Mouse (Mus musculus) lung, postnatal 10 days (tissue): Measurements from ENCODE around the gene Pigb.
"Not testable (repeated sequence)": the region's sequence is repeated elsewhere in the genome, so short reads cannot be mapped to it uniquely, and the experiment has no call there.

Experiments used
- DNase-seq: peaks from one replicate; pipeline ENCODE4 v3.0.0; 2021

The Pigb gene

DNA sequence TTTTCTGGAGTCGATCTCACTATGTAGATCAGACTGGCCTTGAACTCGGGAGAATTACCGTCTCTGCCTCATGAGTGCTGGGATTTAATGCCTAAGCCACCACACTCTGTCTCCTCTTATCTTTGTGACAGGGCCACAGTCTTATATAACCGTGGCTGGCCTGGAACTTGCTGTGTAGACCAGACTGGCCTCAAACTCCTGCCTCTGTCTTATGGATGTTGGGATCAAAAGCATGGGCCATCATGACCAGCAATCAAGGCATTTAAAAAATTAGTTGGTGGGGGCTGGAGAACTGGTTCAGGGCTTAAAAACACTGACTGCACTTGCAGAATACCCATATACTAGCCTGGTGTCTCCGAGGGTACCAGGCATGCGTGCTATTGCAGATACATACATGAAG lies at the start of gene Pigb:
Gene Pigb (minus strand): TSS at position 299 of the 400 bp plus-strand sequence.
- DNase-seq = no peak

DNA sequence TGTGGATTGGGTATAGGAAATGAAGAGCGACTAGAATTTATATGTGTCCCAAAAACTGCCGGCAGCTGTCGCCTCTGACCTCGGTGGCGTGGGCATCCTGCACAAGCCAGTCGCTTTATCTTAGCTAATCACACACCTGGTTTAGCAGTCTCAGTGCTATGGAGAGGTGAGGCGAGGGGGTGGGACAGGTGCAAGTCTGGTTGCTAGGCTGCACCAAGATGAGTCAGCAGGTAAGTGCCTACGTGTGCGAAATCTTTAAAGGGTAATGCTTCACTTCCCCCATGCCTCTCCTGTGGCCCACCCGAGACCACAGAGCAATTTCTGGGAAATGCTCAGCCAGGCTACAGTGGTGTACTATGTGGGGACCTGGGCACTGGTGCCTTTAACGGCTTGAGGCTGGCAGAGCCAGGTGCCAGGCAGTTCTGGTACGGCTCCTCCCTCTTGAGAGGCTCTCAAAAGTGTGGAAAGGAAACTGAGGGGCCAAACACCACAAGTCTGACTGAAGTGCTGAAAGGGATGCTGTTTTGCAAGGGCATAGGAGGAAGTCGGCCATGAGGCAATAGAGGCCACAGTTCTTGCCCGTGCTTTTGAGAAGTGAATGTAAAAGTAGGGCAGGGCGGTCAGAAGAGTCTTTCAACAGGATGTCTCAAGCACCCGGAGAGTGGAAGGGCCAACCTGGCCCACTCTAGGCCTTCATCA lies 49.2 kb upstream of the Pigb start:
- peak; percentile 69 for DNase-seq

DNA sequence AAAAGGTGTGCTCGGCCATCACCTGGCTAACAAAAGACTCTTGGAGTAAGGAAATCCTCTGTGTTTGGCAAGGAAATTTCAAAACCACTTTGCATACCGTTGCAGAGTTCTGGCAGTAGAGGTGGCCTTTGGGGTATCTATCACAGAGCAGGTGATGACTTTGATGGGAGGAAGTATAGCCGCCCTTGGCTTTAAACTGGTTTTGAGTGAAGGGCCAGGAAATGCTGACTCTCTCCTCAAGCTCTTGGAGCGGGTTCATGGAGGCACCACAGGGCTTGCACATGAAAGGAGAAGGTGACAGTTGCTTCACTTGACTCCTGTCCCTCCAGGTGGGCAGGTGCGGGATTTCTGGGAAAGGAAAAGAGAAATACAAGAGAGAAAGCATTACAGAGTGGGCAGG lies 47.4 kb upstream of the Pigb start:
- DNase-seq = no peak

DNA sequence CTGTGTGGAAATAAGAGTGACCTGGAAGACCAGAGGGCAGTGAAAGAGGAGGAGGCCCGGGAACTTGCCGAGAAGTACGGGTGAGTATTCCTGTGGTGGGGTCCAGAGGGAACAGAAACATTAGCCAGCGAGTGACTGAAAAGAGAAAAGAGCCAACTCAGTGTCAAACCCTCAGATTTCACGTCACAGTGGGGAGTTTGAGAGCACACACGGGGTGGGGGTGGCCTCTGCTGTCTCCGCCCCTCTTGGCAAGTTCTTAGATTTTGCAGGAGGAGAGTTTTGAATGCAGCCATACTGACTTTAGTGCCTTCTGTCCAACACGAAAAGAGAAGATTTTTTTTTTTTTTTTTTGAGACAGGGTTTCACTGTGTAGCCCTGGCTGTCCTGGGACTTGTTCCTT lies 46.9 kb upstream of the Pigb start:
- DNase-seq = peak; percentile 65

DNA sequence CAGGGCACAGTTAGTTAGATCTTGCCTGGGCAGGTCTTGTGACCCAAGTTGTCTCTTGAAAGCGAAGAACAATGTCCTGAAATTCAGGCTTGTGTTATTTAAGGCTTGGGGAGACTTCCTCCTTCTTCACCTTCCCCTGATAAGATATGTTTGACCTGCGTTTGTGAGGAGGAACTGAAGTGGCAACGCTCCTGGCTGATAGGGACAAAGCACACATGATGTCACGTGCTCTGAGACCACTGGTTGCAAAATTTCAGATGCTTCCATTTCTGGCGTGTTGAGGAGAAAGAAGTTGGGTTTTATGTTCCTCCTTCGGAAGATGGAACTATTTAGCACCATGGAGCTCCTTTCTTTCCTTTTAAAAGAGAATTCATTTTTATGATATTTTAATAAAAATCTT lies 45.7 kb upstream of the Pigb start:
- DNase-seq = no peak

DNA sequence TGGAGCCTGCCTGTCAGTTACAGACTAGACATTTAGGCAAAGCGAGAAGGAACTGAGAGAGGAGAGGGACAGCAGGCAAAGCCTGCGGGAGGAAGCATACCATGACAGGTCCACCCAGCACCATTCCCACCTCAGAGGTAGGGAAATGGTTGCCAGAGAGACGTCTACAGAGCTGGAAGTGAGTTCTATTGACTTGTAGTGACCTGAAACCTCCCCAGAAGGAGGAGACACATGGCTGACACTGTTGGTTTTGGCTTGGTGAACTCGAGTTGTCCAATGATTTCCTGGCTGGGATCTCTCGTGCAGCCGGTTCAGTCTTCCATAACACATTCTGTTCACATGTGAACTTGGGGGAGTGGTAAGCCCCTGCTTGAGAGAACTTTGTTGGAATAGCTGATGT lies 43.8 kb upstream of the Pigb start:
- DNase-seq = no peak

DNA sequence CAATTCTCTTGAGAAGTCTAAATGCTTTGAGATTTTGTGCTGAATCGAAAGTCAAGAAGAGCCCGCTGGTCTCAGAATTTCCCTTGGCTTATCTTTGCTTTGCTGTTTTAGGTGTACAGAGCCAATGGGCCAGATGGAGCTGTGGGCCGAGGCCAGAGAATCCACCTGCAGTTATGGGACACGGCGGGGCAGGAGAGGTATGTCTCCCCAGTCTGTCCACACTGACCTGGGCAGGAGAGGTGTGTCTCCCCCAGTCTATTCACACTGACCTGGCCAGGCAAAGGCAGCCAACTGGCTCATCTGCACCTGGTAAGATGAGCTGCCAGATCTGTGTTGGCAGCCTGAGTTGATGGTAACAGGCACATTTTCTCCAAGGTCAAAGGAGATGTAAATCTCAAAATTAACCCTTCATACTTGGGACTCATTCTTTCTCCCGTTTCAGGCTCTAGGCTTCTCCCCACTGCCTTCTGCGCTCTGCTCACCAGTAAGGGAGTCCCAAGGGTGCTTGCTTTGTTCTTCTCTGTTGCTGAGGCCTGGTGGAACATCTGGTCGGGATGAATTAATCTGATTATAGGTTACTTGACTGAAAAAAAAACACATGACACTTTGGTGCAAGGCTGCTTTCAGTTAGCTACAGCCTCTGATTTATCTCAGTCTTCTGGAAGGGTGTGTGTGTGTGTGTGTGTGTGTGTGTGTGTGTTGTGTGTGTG lies 42.3 kb upstream of the Pigb start:
- no peak for DNase-seq

DNA sequence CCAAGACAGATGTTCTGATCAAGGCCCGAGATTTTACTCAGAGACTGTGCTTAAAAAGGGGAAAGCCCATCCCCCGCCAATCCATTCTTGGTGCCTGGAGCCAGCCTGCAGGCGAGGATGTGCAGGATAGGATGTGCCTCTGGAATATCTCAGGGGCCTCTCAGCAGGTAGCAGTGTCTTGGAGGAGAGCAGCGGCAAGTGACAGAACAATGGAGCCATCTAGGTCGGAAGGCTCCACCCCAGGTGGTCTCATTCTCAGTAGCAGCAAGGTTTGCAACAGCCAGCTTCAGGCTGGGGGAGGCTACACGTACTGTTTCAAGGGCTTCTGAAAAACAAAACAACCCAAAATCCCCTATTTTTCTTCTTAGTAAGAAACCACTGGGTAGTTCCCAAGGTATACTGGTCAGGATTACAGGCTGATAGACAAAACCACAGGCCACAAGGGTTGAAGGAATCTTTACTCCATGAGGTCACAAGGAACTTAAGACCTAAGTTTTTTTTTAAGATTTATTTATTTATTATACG lies 39.7 kb upstream of the Pigb start:
- DNase-seq = no peak

DNA sequence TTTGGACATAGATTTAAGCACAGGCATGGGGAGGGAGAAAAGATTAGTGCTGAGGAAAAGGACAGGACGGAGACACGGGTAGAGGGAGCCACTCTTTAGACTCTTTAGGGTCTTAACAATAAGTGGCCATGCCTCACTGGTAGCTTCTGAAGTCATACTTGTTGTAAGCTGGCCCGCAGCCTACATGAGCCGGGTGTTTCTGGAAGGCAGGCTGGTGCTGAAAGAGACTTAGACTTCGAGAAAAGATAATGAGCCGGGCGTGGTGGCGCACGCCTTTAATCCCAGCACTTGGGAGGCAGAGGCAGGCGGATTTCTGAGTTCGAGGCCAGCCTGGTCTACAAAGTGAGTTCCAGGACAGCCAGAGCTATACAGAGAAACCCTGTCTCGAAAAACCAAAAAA lies 39.2 kb upstream of the Pigb start:
- DNase-seq = not testable (repeated sequence)

DNA sequence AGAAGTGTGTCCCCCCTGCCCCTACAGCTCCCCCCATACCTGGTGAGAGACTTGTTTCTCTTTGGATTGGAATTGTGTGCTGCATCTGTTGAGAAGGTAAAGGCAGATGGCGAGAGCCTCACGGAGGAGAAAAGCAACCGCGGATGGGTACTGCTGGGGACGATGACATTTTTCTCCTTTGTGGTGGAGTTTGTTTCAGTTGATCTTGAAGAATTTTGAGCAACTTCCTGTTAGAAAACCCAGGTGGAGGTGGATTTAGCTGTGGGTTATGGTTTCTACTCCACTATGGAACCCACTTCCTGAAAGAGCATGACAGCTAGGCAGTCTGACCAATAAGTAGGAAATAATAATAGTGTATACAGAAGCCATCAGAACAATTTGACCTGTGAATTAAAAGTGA lies 33.0 kb upstream of the Pigb start:
- no peak for DNase-seq

DNA sequence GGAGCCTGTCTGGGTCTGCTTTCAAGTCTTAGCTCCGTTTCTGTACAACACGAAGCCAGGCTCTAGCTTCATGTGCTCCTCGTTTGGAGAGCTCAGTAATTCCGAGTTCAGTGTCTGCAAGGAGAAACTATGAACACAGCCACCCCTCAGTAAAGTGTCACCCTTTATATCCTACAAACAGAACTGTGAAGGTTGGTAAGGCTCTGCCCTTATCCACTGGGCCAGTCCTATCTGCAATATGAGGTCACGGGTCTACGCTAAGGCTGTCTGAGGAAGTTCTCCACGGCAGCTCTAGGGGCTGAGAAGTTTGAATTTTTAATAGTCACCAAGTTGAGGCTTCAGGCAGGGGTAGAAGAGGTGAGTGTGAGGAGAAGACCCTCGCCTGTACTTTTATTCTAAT lies 32.2 kb upstream of the Pigb start:
- DNase-seq = no peak

DNA sequence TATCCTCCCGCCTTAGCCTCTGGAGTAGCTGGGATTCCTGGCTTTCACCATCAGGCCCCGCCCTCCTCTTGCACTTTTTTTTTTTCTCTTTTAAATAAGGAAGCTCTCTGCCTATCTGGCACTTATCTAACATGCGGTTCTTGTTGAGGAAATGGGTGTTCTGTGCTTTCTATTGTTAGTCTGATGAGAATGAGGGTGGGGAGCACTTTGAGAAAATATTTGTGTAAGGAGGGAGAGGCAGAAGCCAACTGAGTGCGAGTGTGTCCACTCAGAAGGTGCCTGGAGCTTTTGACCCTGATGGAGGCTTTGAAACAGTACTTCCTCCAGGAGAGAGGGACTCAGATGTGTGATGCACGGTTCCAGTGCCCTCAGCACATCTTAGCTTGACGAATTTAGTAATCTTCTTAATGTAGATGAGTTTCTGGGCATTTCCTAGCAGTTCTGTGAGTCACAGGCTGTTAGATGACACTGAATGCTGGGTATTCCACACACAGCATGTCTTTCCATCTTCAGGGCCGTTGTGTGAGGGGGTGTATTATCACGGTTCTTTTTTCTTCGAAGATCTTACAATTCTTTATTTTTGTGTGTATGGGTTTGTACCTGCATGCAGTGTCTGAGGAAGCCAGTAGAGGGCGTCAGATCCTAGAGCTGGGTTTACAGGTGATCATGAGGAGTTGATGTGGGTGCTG lies 30.9 kb upstream of the Pigb start:
- peak; percentile 70 for DNase-seq

DNA sequence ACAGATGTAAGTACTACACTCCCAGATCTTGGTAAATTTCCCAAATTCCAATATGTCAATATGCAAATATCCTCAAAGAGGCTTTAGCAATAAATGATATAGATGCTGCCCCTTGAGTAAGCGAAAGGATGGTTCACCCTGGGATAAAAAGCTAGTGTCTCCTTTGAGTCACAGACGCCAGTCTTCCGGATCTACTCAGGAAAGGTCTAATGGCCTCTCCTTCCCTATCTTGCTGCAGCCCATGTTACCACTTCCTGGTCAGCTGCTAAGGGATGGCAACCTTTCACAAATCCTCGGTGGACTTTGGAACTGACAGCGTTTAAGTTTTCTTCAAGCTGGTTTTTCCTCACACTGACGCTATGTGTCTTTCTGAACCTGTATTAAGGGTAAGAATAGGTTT lies 28.5 kb upstream of the Pigb start:
- peak; percentile 47 for DNase-seq

DNA sequence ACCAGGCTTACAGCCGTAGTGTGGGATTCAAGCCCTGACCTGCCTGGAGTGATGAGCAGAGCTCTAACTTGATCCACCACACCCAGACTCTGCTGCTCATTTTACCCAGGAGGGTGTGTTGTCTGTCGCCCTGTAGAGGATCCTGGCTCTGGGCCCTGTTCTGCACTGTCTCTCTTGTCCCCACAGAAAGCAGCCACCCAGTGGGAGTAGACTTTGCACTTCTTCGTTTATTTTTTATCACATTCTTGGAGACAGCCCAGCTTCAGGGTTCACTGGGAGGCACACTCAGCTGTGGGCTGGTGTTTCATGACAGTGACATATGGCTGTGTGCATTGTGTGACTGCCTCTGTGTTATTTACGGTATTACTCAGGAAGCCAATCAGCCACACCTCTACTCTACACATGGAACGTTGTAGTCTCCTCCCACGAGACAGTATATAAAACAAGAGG lies 28.1 kb upstream of the Pigb start:
- peak; percentile 82 for DNase-seq

DNA sequence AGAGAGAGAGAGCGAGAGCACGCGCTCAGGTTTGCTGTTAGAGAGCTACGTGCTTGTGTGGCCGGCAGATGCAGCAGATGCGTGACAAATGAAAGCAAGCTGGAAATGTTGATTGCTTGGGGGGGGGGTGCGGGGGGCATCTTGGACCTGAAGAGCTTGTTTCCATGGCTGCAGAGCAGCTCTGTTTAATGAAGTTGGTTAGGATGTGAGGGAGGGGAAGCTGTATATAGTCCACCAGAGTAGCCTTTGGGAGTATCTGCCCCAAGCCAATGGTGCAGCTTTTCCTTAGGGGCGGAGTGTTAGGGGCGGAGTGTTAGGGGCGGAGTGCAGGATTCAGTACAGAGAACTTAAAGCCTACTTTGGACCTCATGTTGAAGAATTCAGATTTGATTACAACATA lies 26.9 kb upstream of the Pigb start:
- peak; percentile 57 for DNase-seq

DNA sequence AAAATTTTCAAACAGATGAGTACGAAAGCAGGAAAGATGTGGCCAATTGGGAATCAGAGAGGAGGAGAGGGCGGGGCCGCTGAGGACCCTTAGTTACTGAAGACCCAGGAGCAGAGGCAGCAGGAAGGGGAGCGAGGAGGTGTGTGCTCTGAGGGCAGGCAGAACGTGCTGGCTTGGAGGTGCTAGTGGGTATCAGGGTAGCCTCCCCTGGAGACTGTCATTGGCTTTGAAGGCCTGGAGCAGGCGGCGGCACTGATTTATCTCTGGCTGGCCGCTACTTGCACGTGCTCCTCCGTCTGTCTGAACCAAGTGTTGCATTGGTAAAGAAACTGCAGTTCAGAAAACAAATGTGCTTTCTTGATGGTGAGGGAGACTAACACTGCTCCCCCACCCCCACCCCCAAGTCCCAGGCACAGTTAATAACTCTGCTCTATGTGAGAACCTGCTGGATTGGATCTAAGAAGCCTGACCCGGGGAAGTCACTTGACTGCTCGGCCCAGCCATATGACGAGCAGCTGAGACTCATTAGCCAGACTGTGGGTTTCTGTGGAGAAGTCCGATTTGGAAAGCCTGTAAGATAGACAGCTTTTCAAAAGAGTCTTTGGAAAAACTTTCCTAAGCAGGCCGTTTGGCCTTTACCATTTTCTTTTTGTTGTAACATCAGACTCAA lies 23.6 kb upstream of the Pigb start:
- no peak for DNase-seq

DNA sequence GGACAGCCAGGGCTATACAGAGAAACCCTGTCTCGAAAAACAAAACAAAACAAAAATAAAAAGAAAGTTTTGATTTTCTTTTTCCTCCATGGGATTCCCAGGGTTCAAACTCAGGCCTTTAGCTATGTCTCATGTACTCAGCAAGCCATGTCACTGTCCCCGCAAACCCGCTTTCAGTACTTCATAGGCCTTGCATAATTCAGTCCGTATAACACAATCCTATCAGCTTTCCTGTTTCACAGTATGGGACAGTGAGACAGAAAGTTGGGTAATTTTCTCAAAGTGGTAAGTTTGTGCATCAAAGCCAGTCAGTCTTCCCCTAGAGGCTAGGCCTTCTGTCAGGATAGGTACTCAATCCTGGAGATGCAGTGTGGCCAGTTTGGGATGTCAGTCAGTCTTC lies 19.0 kb upstream of the Pigb start:
- DNase-seq = no peak

DNA sequence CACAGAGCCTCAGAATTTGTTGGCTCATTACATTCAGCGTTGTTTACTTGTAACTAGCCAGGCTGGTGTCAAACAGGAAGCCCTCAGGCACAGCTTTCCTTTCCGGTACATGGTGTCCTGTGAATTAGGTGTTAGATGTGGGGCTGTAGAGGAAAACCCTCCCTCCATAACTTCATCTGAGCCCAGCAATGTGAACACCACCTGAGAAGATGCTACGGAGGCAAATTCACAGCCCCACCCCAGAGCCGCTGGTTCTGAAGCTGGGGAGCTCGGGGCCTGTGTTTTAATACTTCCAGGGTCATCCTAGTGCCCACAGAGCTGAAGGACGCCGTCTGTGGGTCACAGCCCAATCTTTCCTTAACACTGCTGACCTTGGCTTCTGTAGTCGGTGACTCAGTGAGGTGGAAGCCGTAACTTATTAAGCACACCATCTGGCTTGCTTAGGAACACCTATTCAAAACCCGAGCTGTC lies 15.3 kb upstream of the Pigb start:
- DNase-seq = no peak

DNA sequence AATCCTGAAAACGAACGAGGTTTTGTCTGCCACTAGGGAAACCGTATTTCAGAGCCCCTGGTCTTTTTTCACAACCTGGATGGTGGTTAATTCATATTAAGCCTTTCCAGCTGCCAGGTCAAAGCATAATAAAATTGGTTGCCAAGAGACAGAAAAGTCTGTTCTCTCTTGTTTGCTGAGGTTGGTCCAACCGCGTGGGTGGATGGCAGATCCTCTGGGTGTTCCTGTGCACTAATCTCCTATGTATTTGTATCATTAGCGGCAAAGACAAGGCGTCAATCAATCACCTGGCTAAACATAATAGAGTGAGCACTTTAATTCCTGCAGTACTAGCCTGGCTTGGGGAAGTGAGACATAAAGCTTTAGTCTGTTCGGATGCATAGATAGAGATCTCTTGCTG lies 10.4 kb upstream of the Pigb start:
- no peak for DNase-seq

DNA sequence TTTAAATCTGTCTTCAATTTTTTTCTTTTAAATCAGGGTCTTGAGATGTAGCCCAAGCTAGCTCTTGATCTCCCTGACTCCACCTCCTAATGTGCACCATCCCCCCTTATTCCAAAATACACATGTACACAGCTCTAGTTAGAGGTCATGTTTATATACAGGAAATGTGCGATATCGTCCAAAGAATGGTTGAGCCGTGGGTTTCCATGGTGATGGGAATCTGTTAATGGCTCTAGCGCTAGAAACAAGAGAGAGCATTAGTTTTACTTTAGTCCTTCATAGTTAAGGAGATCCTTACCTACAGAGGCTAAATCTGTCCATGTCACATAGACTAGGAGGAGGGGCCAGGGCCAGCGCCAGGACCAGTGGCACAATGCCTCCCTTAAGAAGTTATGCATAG lies 9.7 kb upstream of the Pigb start:
- DNase-seq = no peak

DNA sequence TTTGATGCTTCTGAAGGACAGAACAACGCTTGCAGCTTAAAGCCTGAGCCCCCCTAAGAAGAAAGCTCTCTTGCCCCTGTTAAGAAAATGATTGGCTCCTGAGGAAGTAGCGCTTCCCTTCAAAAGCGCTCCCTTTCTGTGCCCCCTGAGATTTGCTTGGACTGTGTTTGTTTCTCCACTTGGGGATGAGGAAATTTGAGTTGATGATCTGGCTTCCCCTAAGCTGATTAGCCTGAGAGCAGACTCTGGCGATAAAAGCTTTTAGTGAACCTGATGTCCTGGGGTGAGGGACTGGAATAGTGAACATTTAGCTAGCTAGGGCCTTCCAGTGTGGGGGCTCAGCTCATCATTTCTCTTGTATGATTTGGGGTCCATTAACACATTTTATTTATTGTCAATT lies 8.7 kb upstream of the Pigb start:
- DNase-seq = no peak

DNA sequence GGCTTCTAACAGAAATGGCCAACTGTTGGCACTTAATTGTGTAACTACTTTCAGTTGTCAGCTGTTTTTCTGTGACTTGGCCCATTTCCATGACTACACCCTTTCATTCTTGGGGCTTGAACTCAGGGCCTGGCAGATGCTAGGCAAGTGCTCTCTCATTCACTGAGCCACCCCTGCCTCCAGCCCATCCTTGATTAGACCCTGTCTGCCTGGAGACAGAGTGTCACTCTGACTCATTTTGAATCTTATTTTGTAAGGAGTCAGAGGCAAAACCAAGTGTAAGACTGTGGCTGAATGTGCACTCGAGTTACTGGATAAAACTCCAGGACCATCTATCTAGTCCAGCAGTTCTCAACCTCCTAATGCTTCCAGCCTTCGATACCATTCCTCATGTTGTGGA lies 7.7 kb upstream of the Pigb start:
- DNase-seq = no peak

DNA sequence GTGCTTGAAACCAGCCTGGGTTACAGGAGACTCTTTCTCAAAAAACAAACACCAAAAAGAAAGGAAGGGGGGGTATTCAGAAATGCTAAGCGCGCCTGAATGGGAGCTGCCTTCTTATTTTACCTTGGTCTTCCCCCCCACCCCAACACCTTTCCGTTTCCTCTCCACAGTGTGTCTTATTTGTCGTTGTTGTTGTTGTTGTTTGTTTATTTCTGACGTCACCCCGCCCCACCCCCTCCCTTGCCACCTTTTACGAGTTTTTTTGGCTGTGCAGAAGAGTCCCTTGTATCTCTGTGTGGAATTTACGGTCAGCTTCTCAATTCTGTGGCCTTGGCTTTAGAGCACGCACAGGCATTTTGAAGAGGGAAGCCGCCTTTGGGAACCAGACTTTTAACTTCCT lies 5.5 kb upstream of the Pigb start:
- DNase-seq = no peak
